Mouse (Mus musculus): ENCODE results near the gene Nanos2.

DNA sequence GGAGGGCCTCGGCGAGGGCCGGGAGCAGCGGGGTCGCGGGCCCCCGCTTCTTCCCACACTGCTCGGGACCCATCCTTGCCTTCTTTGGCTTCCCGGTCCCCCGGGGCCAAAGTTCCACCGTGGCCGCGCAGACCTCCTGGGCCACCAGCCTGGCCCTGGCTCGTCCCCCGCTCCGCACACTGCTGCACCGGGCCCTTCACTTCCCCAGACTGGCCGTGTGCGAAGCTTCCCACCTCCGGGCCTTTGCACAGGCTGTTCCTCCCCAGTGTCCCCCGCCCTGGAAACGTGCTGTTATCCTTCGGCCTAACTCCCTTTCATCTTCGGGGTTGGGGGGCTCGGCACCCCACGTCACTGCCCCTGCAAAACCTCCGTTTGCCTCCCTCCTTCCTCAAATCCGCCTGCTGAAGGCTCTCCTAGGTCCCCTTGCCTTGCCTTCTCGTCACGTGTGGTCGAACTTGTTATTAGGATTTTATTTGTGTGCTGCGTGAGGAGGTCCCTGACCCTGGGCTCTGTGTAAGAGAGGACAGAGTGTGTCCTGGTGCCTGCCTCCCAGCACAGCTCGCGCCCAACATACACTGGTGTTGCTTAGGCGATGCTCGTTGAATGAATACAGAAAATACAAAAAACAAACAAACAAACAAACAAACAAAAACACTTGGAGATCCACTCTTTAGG lies 37.5 kb downstream of the Nanos2 start:
- no peak for TF ChIP-seq CTCF (IDR thresholded peaks at IDR 0.05; ENCODE audit: low read depth, low read length)
- no peak for TF ChIP-seq GATA1 (IDR thresholded peaks at IDR 0.05; ENCODE audit: borderline replicate concordance, low read length)
- no peak for TF ChIP-seq GATA2 (IDR thresholded peaks at IDR 0.05; ENCODE audit: borderline replicate concordance, low read depth, low read length)
